Mouse (Mus musculus) limb, embryonic 14.5 days (tissue): Measurements from ENCODE around the gene Fxyd6. TPM values are rescaled to one million over a fixed set of nuclear protein-coding genes. Genes with fewer than 3 reads are reported as not detected.

Source experiments
- ATAC-seq: fragments of 200-750 bp; cut with Nextera tagmentation; 2 replicates; pipeline ENCODE4 v1.8.0; 2017; ENCODE audit warnings: low read depth, moderate number of reproducible peaks, moderate TSS enrichment; ENCODE audit not compliant: low FRiP score
- DNase-seq: peaks from one replicate; pipeline ENCODE4 v3.0.0-alpha.2; 2015; ENCODE audit warnings: low spot score
- H3K27ac ChIP-seq: fragments of 300-500 bp; sonication (generic); replicated peaks from 2 replicates; pipeline ENCODE4 v1.5.1; 2014; ENCODE audit warnings: low read depth, mild to moderate bottlenecking, low read length, moderate library complexity, mixed read lengths
- H3K27me3 ChIP-seq: fragments of 300-500 bp; sonication (generic); 2 replicates; pipeline ENCODE4 v1.6.1; 2014; ENCODE audit warnings: low read length, mixed read lengths; ENCODE audit not compliant: control insufficient read depth, insufficient read depth
- H3K36me3 ChIP-seq: fragments of 300-500 bp; sonication (generic); 2 replicates; pipeline ENCODE4 v1.6.1; 2014; ENCODE audit warnings: mild to moderate bottlenecking, low read length, moderate library complexity, mixed read lengths; ENCODE audit not compliant: control insufficient read depth, insufficient read depth
- H3K4me1 ChIP-seq: fragments of 300-500 bp; sonication (generic); 2 replicates; pipeline ENCODE4 v1.6.1; 2014; ENCODE audit warnings: antibody characterized with exemption, low read length, mixed read lengths; ENCODE audit not compliant: control insufficient read depth, insufficient read depth
- H3K4me2 ChIP-seq: fragments of 300-500 bp; sonication (generic); replicated peaks from 2 replicates; pipeline ENCODE4 v1.6.1; 2014; ENCODE audit warnings: low read depth, mild to moderate bottlenecking, low read length, moderate library complexity; ENCODE audit not compliant: severe bottlenecking
- H3K4me3 ChIP-seq: fragments of 300-500 bp; sonication (generic); replicated peaks from 2 replicates; pipeline ENCODE4 v1.5.1; 2014; ENCODE audit warnings: low read length
- H3K9ac ChIP-seq: fragments of 300-500 bp; sonication (generic); 2 replicates; pipeline ENCODE4 v1.6.1; 2014; ENCODE audit warnings: mild to moderate bottlenecking, low read depth, low read length, moderate library complexity; ENCODE audit not compliant: severe bottlenecking
- H3K9me3 ChIP-seq: fragments of 300-500 bp; sonication (generic); 2 replicates; pipeline ENCODE4 v1.6.1; 2016; ENCODE audit warnings: low read length; ENCODE audit not compliant: control insufficient read depth
- POLR2A ChIP-seq: fragments of 200-500 bp; IDR thresholded peaks from 2 replicates; pipeline ENCODE4 v1.8.0; 2012; ENCODE audit warnings: inconsistent platforms, mild to moderate bottlenecking, moderate library complexity, borderline replicate concordance; ENCODE audit not compliant: insufficient read depth, insufficient read length; ENCODE audit errors: extremely low read depth
- WGBS: fragments of 180-500 bp; shearing (Covaris S2); extraction: QIAGEN DNeasy Blood & Tissue Kit; methylation state at CpG from one replicate; pipeline ENCODE4 v1.1.7; 2014; 5-methylcytosine and 5-hydroxymethylcytosine counted together
- polyA plus RNA-seq, 2 experiments: library from polyadenylated mRNA; depleted of rRNA in 1 of 2; stranded (reverse) in 1 of 2; unstranded in 1 of 2; fragments of >200 nt; fragmentation: Nextera tagmentation in 1 of 2; extraction: Ambion mirVana in 1 of 2; gene quantifications; 2 replicates each; pipeline versions ENCODE4 v1.2.1 to v1.2.3; 2012 to 2014

Fxyd6 gene
- polyA plus RNA-seq, 2 experiments = 82.7 to 97.4 TPM

GRCm38 (mm10) chr9:45373896-45374295 lies 3.9 kb downstream of the Fxyd6 start:
- WGBS = 56% methylated on average over 3 of the region's 3 CpGs
- no peak overlapping the region for H3K27ac ChIP-seq
- H3K4me1 ChIP-seq = peaks cover 10% of the 10 kb centered on the region
- H3K9ac ChIP-seq = no peak overlapping the region
- ATAC-seq (no peak), DNase-seq (no peak)
- H3K9me3 ChIP-seq = no peaks in the 10 kb centered on the region
- no peak overlapping the region for H3K4me2 ChIP-seq
- no peaks in the 10 kb centered on the region for H3K27me3 ChIP-seq
- H3K4me3 ChIP-seq = no peak overlapping the region
- H3K36me3 ChIP-seq = peaks cover 3% of the 10 kb centered on the region; the same call in 1 of the 2 replicates
- no peak for TF ChIP-seq POLR2A

- Histone ChIP-seq H3K36me3 (peaks cover 3% of the 10 kb centered on the region; the same call in 1 of the 2 replicates), H3K4me2 (no peak overlapping the region), H3K9ac (no peak overlapping the region), H3K4me3 (no peak overlapping the region), H3K9me3 (no peaks in the 10 kb centered on the region), H3K27ac (no peak overlapping the region), H3K27me3 (no peaks in the 10 kb centered on the region), H3K4me1 (peaks cover 10% of the 10 kb centered on the region)
- WGBS = 82% methylated on average over 6 of the region's 6 CpGs
- TF ChIP-seq POLR2A = no peak
- DNase-seq (no peak), ATAC-seq (no peak)
Measured at GRCm38 (mm10) chr9:45374988-45375502, 5.1 kb downstream of the Fxyd6 start.

- H3K4me1 ChIP-seq = peaks cover 6% of the 10 kb centered on the region; the same call in 1 of the 2 replicates
- no peak overlapping the region for H3K4me2 ChIP-seq
- no peaks in the 10 kb centered on the region for H3K27me3 ChIP-seq
- WGBS = 75% methylated on average over 4 of the region's 4 CpGs
- H3K9ac ChIP-seq = no peak overlapping the region
- no peak overlapping the region for H3K27ac ChIP-seq
- peaks cover 3% of the 10 kb centered on the region; the same call in 1 of the 2 replicates for H3K36me3 ChIP-seq
- H3K4me3 ChIP-seq = no peak overlapping the region
- TF ChIP-seq POLR2A = no peak
- DNase-seq (no peak), ATAC-seq (no peak)
- no peaks in the 10 kb centered on the region for H3K9me3 ChIP-seq
Measured at GRCm38 (mm10) chr9:45376427-45376826, 6.4 kb downstream of the Fxyd6 start.

- WGBS = 84% methylated on average over 2 of the region's 2 CpGs
- ATAC-seq (no peak), DNase-seq (no peak)
- no peak overlapping the region for H3K4me3 ChIP-seq
- no peaks in the 10 kb centered on the region for H3K27me3 ChIP-seq
- H3K27ac ChIP-seq = no peak overlapping the region
- H3K9me3 ChIP-seq = no peaks in the 10 kb centered on the region
- 0 out of 2 replicates have a peak, but pooled peaks cover 5% of the 10 kb centered on the region for H3K4me1 ChIP-seq
- peaks cover 3% of the 10 kb centered on the region; the same call in 1 of the 2 replicates for H3K36me3 ChIP-seq
- H3K4me2 ChIP-seq = no peak overlapping the region
- H3K9ac ChIP-seq = no peak overlapping the region
- TF ChIP-seq POLR2A = no peak
Measured at GRCm38 (mm10) chr9:45376883-45377282, 6.9 kb downstream of the Fxyd6 start.

GRCm38 (mm10) chr9:45380411-45381251 lies 10.6 kb downstream of the Fxyd6 start:
- no peak for TF ChIP-seq POLR2A
- WGBS = 62% methylated on average over 10 of the region's 10 CpGs
- no peak for ATAC-seq
- no peak overlapping the region for H3K4me3 ChIP-seq
- no peak overlapping the region for H3K27ac ChIP-seq
- no peak overlapping the region for H3K4me2 ChIP-seq
- H3K27me3 ChIP-seq = no peaks in the 10 kb centered on the region
- H3K9ac ChIP-seq = no peak overlapping the region
- no peaks in the 10 kb centered on the region for H3K4me1 ChIP-seq
- DNase-seq = no peak
- H3K36me3 ChIP-seq = 0 out of 2 replicates have a peak, but pooled peaks cover 3% of the 10 kb centered on the region
- no peaks in the 10 kb centered on the region for H3K9me3 ChIP-seq
